ENCODE assay signal across 35 mouse cellular contexts in genomic region chr10:111790911-111791310, GRCm38 (mm10).
"Had no signal": no experiment of that assay in that cellular context is flagged by ENCODE, and none has a peak within 500 bp of the region (broad histone marks: within the 10 kb centered on the region; RNA-seq: fewer than 3 reads in every experiment).

No protein-coding gene starts in this region.

- H3K4me1 ChIP-seq: intestine, embryonic 15.5 days had no signal

- ATAC-seq: hindbrain, embryonic 16.5 days; hindbrain, postnatal 0 days; inflammation-experienced regulatory T-cells, adult 6 months; intestine, embryonic 15.5 days; intestine, embryonic 16.5 days; intestine, postnatal 0 days had no signal

- H3K4me3 ChIP-seq: heart, embryonic 10.5 days; heart, embryonic 13.5 days; heart, embryonic 15.5 days; hindbrain, embryonic 10.5 days; hindbrain, embryonic 12.5 days; hindbrain, embryonic 13.5 days; hindbrain, embryonic 15.5 days; intestine, embryonic 15.5 days; kidney, embryonic 15.5 days; layer of hippocampus, adult 2 months; left cerebral cortex, adult 2 months had no signal

- DNase-seq: heart, postnatal 10 days; heart, postnatal 14 days; heart, postnatal 36 days; heart, postnatal 4 days; kidney, adult 11 months; kidney, adult 18-20 months; kidney, adult 2 months; kidney, adult 8-10 months; kidney, adult 9 months; kidney, postnatal 10 days; kidney, postnatal 14 days; kidney, postnatal 25 days; kidney, postnatal 36 days; kidney, postnatal 4 days; layer of hippocampus, adult 9-11 months; layer of hippocampus, postnatal 36 days had no signal

- H3K27me3 ChIP-seq: heart, embryonic 13.5 days; heart, embryonic 15.5 days; hindbrain, embryonic 12.5 days; hindbrain, embryonic 13.5 days; hindbrain, embryonic 15.5 days; intestine, embryonic 15.5 days; kidney, embryonic 15.5 days had no signal

- H3K27ac ChIP-seq: heart, embryonic 10.5 days; heart, embryonic 13.5 days; heart, embryonic 15.5 days; hindbrain, embryonic 10.5 days; hindbrain, embryonic 12.5 days; hindbrain, embryonic 13.5 days; hindbrain, embryonic 14.5 days; hindbrain, embryonic 15.5 days; hindbrain, postnatal 0 days; intestine, embryonic 15.5 days; kidney, embryonic 15.5 days; kidney, postnatal 0 days; layer of hippocampus, adult 2 months; left cerebral cortex, adult 2 months had no signal

- H3K9ac ChIP-seq: heart, embryonic 13.5 days; heart, embryonic 15.5 days; hindbrain, embryonic 12.5 days; hindbrain, embryonic 13.5 days; hindbrain, embryonic 14.5 days; hindbrain, embryonic 15.5 days; intestine, embryonic 15.5 days; kidney, embryonic 15.5 days had no signal

- H3K36me3 ChIP-seq: heart, embryonic 10.5 days; heart, embryonic 13.5 days; heart, embryonic 15.5 days; hindbrain, embryonic 10.5 days; hindbrain, embryonic 12.5 days; hindbrain, embryonic 13.5 days; hindbrain, embryonic 15.5 days; intestine, embryonic 15.5 days; kidney, embryonic 15.5 days had no signal

- H3K4me2 ChIP-seq: heart, embryonic 11.5 days; heart, embryonic 13.5 days; heart, embryonic 15.5 days; hindbrain, embryonic 12.5 days; hindbrain, embryonic 13.5 days; hindbrain, embryonic 14.5 days; hindbrain, embryonic 15.5 days; intestine, embryonic 15.5 days; kidney, embryonic 15.5 days had no signal

- H3K9me3 ChIP-seq: heart, embryonic 10.5 days; heart, embryonic 13.5 days; heart, embryonic 15.5 days; hindbrain, embryonic 10.5 days; hindbrain, embryonic 12.5 days; hindbrain, embryonic 13.5 days; hindbrain, embryonic 15.5 days; intestine, embryonic 15.5 days; kidney, embryonic 15.5 days had no signal
